Comparison of ENCODE assay signal across 25 mouse cellular contexts in the genomic region with DNA sequence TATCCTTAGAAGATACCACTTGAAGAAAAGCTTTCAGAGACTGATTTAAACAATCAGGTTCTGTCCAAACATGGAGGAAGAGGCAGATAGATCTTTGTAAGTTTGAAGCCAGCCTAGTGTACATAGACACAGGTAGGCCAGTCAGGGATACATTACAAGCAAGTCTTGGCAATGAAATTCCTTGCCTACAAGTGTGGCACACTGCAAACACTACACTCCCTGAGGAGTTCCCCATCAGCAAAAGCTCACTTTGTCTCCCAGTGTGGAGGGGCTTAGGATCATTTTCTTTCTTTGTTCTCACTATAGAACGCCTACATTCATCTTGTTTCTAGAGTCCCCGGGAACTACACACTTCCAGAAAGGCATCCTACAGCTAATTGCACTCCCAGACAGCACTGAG.
"Had no signal": no experiment of that assay in that cellular context is flagged by ENCODE, and none has a peak within 500 bp of the region (broad histone marks: within the 10 kb centered on the region; RNA-seq: fewer than 3 reads in every experiment).

No protein-coding gene starts in this region.

- H3K4me2 ChIP-seq: heart, embryonic 11.5 days; heart, embryonic 13.5 days; heart, embryonic 15.5 days; hindbrain, embryonic 12.5 days; hindbrain, embryonic 14.5 days; intestine, embryonic 15.5 days; limb, embryonic 12.5 days had no signal

- H3K27ac ChIP-seq: gastrocnemius, adult 2 months; heart, adult 2 months; heart, embryonic 13.5 days; heart, embryonic 15.5 days; hindbrain, embryonic 10.5 days; hindbrain, embryonic 12.5 days; hindbrain, embryonic 14.5 days; intestine, embryonic 15.5 days; layer of hippocampus, adult 2 months; left cerebral cortex, adult 2 months; limb, embryonic 10.5 days; limb, embryonic 12.5 days had no signal

- H3K27me3 ChIP-seq: heart, embryonic 13.5 days; heart, embryonic 15.5 days; intestine, embryonic 15.5 days; limb, embryonic 12.5 days had no signal

- H3K9ac ChIP-seq: heart, embryonic 13.5 days; heart, embryonic 15.5 days; hindbrain, embryonic 12.5 days; hindbrain, embryonic 14.5 days; intestine, embryonic 15.5 days; limb, embryonic 12.5 days had no signal

- DNase-seq: gastrocnemius, adult 2 months; gastrocnemius, postnatal 10 days; gastrocnemius, postnatal 25 days; heart, adult 2 months; heart, postnatal 14 days; heart, postnatal 4 days; kidney, adult 18-20 months; kidney, adult 8-10 months; kidney, postnatal 25 days; kidney, postnatal 4 days; liver had no signal

- H3K9me3 ChIP-seq: heart, embryonic 13.5 days; heart, embryonic 15.5 days; hindbrain, embryonic 10.5 days; hindbrain, embryonic 12.5 days; intestine, embryonic 15.5 days; limb, embryonic 10.5 days; limb, embryonic 12.5 days had no signal

- ATAC-seq: hindbrain, embryonic 16.5 days; inflammation-experienced regulatory T-cells, adult 6 months; intestine, embryonic 15.5 days; intestine, postnatal 0 days had no signal

- H3K4me1 ChIP-seq: heart, embryonic 13.5 days; heart, embryonic 15.5 days; hindbrain, embryonic 12.5 days; intestine, embryonic 15.5 days; limb, embryonic 10.5 days; limb, embryonic 12.5 days had no signal

- H3K36me3 ChIP-seq: heart, embryonic 13.5 days; heart, embryonic 15.5 days; hindbrain, embryonic 10.5 days; hindbrain, embryonic 12.5 days; intestine, embryonic 15.5 days; limb, embryonic 10.5 days; limb, embryonic 12.5 days had no signal

- H3K4me3 ChIP-seq: gastrocnemius, adult 2 months; heart, adult 2 months; heart, embryonic 13.5 days; heart, embryonic 15.5 days; hindbrain, embryonic 10.5 days; hindbrain, embryonic 12.5 days; intestine, embryonic 15.5 days; layer of hippocampus, adult 2 months; left cerebral cortex, adult 2 months; limb, embryonic 10.5 days; limb, embryonic 12.5 days had no signal
